Mouse (Mus musculus): Measurements from ENCODE around the gene Prr9. TPM values are rescaled to one million over a fixed set of nuclear protein-coding genes. Genes with fewer than 3 reads are reported as not detected.
A peak's percentile ranks its signal among the peaks of the same experiment; 100 is the strongest.

Gene Prr9
- polyA plus RNA-seq (2012; rRNA removed), result not detected in 2 replicates

GRCm38 (mm10) chr3:92123847-92124246 is at the start of gene Prr9:
Gene Prr9, minus strand, starts transcription at chr3:92123947.
- DNase-seq (ENCODE audit: low read depth), result no peak

- no peak for DNase-seq (ENCODE audit: low read depth)
Observed at GRCm38 (mm10) chr3:92169847-92170246, 46.1 kb upstream of the Prr9 start.

GRCm38 (mm10) chr3:92153322-92153721 is 29.6 kb upstream of the Prr9 start:
- no peak for DNase-seq (ENCODE audit: low read depth)

- DNase-seq (ENCODE audit: low read depth), result no peak
Observed at GRCm38 (mm10) chr3:92150631-92151277, 27.0 kb upstream of the Prr9 start.

- no peak for DNase-seq (ENCODE audit: low read depth)
Observed at GRCm38 (mm10) chr3:92147913-92148312, 24.2 kb upstream of the Prr9 start.

GRCm38 (mm10) chr3:92147420-92147819 is 23.7 kb upstream of the Prr9 start:
- DNase-seq (ENCODE audit: low read depth), result no peak

GRCm38 (mm10) chr3:92142644-92143043 is 18.9 kb upstream of the Prr9 start, which contains the start of gene Lelp1:
Gene Lelp1, minus strand, starts transcription at chr3:92142744.
- DNase-seq (ENCODE audit: low read depth), result no peak

- DNase-seq (ENCODE audit: low read depth), result no peak
Observed at GRCm38 (mm10) chr3:92120902-92121301, 2.8 kb downstream of the Prr9 start.

- peak; percentile 28 for DNase-seq (ENCODE audit: low read depth)
Observed at GRCm38 (mm10) chr3:92117930-92118329, 5.8 kb downstream of the Prr9 start.

- DNase-seq (ENCODE audit: low read depth), result no peak
Observed at GRCm38 (mm10) chr3:92111526-92111925, 12.2 kb downstream of the Prr9 start.

GRCm38 (mm10) chr3:92110790-92111189 is 13.0 kb downstream of the Prr9 start:
- DNase-seq (ENCODE audit: low read depth), result no peak

- no peak for DNase-seq (ENCODE audit: low read depth)
Observed at GRCm38 (mm10) chr3:92106582-92106981, 17.2 kb downstream of the Prr9 start.

- no peak for DNase-seq (ENCODE audit: low read depth)
Observed at GRCm38 (mm10) chr3:92083042-92083441, 40.7 kb downstream of the Prr9 start, which contains the start of gene Lor. Gene Lor, minus strand, starts transcription at chr3:92083142.

GRCm38 (mm10) chr3:92081285-92081931 is 42.3 kb downstream of the Prr9 start:
- no peak for DNase-seq (ENCODE audit: low read depth)

- no peak for DNase-seq (ENCODE audit: low read depth)
Observed at GRCm38 (mm10) chr3:92080462-92081284, 43.1 kb downstream of the Prr9 start.

Other genes starting within 250 kb of the Prr9 start
- gene Pglyrp3, start 109.4 kb downstream of the Prr9 start, polyA plus RNA-seq (2012; rRNA removed), result not detected in 2 replicates
- 0.55 and 0.84 TPM in 2 replicates for gene Lor, start 40.8 kb downstream of the Prr9 start, polyA plus RNA-seq (2012; rRNA removed)
- 9.6 and 11.2 TPM in 2 replicates for gene Lelp1, start 18.8 kb upstream of the Prr9 start, polyA plus RNA-seq (2012; rRNA removed)
- gene Sprr2a1, start 91.9 kb upstream of the Prr9 start, polyA plus RNA-seq (2012; rRNA removed), result 0.09 TPM in 1 of 2 replicates, not detected in the other
- gene Sprr2a2, start 92.0 kb upstream of the Prr9 start, polyA plus RNA-seq (2012; rRNA removed), result 3.7 and 5.4 TPM in 2 replicates
- 0.42 TPM in 1 of 2 replicates, not detected in the other for gene Sprr2a3, start 161.5 kb upstream of the Prr9 start, polyA plus RNA-seq (2012; rRNA removed)
- 0.18 TPM in 1 of 2 replicates, not detected in the other for gene Sprr2b, start 192.7 kb upstream of the Prr9 start, polyA plus RNA-seq (2012; rRNA removed)
- gene Sprr2d, start 215.2 kb upstream of the Prr9 start, polyA plus RNA-seq (2012; rRNA removed), result not detected in 2 replicates
- not detected in 2 replicates for gene Sprr2e, start 228.2 kb upstream of the Prr9 start, polyA plus RNA-seq (2012; rRNA removed)
- 0.25 TPM in 1 of 2 replicates, not detected in the other for gene Sprr2f, start 241.2 kb upstream of the Prr9 start, polyA plus RNA-seq (2012; rRNA removed)